Mouse (Mus musculus) adrenal gland, postnatal 25 days (tissue): Measurements from ENCODE around the gene Epb41l2. TPM values are rescaled to one million over a fixed set of nuclear protein-coding genes. Genes with fewer than 3 reads are reported as not detected.

ENCODE experiments used
- DNase-seq: peaks from one replicate; pipeline ENCODE4 v3.0.0; 2021; ENCODE audit warnings: mixed read lengths
- long read RNA-seq: library from polyadenylated mRNA; stranded (forward); transcript quantifications from one replicate; pipeline ENCODE4 v2.0.0, GENCODE M21; 2021
- total RNA-seq: library from RNA; stranded (reverse); gene quantifications from 2 replicates; pipeline ENCODE4 v1.2.3, GENCODE M21; 2021

Epb41l2 gene
- total RNA-seq: 70.7 and 82.6 TPM in 2 replicates
- long read RNA-seq, full-length matches to known transcripts: 1 of 5 reads
- long read RNA-seq, partial matches to known transcripts: 2 of 5 reads
- long read RNA-seq, other reads (novel, unspliced or antisense): 2 of 5 reads

DNA sequence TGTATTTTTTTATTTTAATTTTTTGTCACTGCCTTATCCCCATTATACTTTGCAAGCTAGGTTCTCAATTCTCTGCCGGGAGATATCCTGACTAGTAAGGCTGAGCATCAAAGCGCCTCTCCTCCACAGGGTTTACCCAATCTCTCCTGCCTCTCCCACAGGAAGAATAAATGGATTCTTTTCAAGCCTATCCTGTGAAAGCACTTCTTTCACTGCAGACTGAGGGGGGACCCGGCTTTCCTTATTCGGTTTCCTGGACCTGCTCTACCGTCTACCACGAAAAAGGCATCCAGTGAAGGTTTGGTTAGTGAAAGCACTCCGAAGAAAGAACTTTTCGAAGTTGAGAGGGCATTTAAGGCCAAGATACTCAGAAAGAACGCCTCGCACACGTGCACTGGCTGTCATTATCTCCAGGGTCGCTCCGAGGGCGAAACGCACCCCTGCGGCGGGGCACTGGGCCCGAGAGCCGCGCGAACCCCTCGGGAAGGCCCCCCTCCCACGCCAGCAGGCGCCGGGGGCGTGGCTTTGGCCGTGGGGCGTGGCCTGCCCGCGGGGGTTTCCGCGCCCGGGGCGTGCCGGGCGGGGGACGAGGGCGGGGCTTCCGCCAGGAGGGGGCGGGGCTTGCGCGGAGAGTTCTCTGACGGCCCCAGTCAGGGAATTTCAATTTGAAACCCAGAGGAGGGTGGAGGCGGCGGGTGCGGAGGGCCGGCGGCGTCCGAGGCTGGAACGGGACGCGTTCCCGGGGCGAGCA, at the start of gene Epb41l2:
TSS of gene Epb41l2 (plus strand) at position 591 of the 751 bp plus-strand sequence.
- DNase-seq: peak; percentile 97

GRCm38 (mm10) chr10:25309996-25310395, 49.6 kb upstream of the Epb41l2 start:
- DNase-seq: no peak

DNA sequence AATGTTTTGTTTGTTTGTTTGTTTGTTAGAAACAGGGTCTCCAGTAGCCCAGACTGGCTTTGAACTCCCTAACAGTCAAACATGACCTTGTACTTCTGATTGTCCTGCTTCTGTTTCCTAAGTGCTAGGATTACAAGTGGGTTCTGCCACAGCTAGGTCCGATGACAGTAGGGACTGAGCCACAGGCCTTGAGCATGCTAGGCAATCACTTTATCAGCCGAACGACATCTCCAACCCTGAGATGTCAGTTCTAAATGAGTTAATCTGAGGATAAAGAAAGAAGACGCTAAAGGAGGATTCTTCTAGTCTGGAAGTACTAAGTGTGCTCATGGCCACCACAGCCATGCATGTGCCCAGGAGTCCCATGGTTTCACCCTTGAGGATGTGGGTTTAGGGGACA, 48.9 kb upstream of the Epb41l2 start:
- no peak for DNase-seq

DNA sequence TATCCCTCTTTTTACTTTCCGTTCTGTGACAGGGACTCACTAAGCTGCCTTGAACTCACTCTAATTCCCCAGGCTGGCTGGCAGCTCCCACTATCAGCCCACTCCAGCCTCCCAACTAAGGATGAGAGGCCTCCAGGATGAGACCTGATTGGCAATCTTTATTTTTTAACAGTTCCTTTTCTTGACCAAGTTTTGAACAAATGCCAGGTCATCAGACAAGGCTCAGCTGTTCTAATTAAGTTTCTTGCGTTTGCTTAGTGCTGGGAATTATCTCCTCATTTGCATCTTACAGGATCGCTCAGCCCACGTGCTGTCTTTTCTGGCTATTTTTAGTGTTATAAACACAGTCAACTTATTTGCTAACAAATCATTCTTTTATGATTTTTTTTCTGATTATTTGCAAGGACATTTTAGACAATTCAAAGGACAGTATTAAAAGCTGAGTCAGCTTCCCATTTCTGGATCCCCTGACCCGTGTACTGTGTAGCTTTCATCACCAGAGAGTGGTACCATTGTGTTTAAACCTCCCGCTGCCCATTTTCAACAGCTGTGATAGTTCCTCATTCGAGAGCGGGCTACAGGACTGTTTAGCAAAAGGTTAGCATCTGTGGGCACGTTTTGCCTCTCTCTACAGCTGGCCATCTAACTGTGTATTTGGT, 47.9 kb upstream of the Epb41l2 start:
- DNase-seq: no peak

DNA sequence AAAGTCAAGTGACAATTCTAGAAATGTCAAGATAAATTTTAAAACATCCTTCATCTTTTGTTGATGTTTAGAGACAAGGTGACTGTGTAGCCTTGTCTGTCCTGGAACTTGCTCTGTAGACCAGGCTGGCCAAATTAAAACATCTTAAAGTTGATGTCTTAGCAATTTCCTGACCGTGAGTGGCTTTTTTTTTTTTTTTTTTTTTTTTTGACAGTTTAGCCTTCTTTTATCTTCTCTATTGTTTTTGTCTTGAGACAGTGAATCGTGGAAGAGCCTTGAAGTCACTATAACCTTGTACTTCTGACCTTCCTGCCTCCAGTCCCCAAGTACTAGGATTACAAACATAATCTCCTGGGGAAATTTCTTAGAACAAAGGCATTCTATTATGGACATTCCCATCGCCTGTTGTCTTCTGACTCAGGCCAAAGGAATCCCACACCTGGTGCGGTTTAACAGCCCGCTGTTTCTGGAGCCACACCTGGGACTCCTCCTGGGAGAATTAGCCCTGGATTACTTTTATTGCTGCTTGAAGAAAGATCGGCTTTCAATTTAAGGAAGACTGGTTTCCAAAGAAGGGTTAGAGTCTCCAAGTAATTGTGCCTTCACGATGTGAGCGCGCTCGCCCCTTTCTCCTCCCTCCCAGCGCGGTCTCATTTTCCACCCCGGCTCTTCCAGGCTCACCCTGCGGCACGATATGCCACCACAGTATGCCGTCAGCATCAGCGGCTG, 45.6 kb upstream of the Epb41l2 start:
- DNase-seq: no peak

- DNase-seq: no peak
Observed at GRCm38 (mm10) chr10:25317665-25318064, 41.9 kb upstream of the Epb41l2 start.

DNA sequence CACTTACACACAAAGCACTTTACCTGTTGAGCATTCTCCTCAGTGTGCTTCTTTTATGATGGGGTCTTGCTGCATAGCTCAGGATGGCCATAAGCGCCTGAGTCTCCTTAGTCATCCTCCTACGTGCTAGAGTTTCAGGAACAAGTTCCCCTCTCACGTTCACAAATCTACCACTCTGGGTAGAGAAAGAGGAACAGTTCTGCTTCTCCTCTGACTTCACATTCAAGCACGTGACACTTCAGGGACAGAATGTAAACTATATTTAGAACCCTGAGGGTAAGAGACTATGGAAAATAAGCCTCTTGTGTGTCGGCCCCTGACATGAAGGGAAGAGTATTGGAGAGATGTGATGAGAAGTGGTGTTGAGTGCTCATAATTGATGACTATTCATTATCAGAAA, 41.2 kb upstream of the Epb41l2 start:
- DNase-seq: no peak

GRCm38 (mm10) chr10:25319531-25319930, 40.1 kb upstream of the Epb41l2 start:
- DNase-seq: no peak

GRCm38 (mm10) chr10:25321198-25321597, 38.4 kb upstream of the Epb41l2 start:
- no peak for DNase-seq

DNA sequence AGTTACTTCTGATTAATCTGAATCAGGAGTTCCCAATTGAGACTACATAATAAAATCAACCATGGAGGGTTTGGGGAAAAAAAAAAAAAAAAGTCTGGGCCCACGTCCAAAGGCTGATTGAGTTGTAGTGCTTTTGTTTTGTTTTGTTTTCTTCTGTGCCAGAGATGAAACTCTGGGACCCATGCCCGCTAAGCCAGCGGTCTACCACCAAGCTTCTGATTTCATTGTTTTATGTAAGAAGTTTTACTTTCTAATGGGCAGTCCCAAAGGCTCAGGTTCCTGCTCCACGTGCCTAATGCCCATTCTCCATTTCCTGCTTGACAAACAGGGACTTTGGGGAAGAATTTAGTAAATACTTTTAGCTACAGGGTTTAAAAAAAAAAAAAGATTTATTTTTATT, 33.9 kb upstream of the Epb41l2 start:
- no peak for DNase-seq

GRCm38 (mm10) chr10:25327511-25327910, 32.1 kb upstream of the Epb41l2 start:
- DNase-seq: no peak

DNA sequence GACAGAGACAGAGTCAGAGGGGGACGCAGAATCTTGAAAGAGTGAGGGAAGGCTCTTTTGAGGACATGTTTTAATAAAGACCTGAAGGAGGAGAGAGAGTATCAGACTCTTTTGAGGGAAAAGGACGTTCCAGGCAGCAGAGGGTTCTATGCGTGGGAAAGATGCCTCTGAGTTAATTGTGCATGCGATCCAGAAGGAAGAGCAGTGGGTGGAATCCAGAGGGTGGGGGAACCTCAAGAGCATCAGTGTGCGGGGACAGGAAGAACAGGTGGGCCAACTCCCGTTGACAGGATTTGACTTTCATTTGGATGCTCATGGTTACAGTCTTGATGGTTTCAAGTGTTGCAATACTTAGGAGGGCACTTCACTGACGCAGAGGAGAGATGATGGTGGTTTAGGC, 29.5 kb upstream of the Epb41l2 start:
- DNase-seq: no peak

DNA sequence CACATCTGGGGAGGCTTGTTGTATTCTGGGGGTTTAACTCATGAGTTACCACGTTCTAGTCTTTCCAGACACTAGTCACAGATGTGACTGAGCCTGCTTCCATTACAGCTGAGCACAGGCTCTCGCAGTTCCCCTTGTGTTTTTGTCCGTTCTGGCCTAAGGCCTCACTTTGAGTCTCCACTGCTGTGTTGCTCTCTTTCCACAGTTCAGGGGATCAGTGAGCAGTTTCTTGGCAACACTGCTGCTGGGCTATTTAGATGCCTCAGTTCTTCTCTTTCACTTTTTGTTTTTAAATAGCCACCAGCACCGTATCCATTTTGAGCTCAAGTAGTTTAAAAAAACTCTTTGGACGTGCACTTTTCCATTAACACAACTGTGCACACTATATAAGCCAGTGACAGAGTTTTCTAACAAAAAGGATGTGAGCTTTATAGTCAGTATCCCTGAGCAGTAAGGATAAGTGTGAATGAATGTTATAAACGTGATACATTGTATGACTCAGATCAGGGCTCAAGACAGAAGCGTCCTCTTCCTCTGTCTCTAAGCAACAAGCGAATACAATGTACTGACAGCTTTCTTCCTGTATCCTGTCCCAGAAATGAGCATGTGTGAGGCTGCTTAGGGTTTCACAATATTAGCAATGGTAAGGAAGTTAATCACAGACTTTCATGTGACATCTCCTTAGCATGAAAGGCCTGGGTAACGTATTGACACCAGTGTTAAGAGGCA, 28.1 kb upstream of the Epb41l2 start:
- no peak for DNase-seq

GRCm38 (mm10) chr10:25333390-25334079, 26.1 kb upstream of the Epb41l2 start:
- no peak for DNase-seq

GRCm38 (mm10) chr10:25340675-25341074, 18.9 kb upstream of the Epb41l2 start:
- DNase-seq: no peak

GRCm38 (mm10) chr10:25342801-25343200, 16.8 kb upstream of the Epb41l2 start:
- DNase-seq: no peak

- no peak for DNase-seq
Observed at GRCm38 (mm10) chr10:25353941-25354340, 5.7 kb upstream of the Epb41l2 start.

- DNase-seq: no peak
Observed at GRCm38 (mm10) chr10:25354390-25354789, 5.2 kb upstream of the Epb41l2 start.

DNA sequence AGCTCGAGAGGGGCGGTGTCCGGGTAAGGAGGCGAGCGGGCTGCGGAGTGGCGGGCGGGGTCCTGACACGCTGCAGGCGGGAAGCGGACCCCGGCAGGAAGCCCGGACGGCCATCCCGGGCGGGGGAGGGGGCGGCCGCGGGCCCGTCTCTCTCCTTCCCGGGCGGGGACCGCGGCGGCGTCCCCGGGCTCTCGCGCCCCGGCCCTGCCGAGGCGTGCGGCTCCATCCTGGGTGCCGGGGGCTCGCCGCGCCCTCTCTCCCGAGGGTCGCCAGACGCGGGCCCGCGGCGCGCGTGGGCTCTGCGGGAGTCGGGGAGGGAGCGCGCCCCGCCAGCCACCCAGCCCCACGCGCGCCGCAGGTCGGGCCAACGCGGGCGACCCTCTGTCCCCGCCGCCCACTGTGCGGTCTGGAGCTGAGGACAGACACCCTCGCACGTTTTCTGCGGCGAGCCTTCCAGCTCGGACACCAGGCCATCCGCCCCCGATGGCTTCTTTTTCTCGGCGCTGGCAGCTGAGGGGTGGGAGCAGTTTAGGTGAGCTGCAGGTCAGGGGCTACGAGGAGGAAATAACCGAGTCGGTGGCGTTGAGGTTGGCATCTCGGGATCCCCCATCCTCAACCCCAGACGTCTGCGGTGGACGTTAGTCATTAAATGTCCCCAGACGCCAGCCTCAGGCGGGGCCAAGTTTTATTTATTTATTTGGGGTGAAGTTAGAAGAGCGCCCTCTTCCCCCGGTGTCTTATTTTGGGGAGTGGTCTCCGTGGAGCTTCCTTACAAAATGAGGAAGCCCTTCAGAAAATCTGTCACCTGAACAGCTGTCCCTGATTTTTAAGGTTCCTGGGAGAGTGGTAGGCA, 587 bp downstream of the Epb41l2 start:
- DNase-seq: peak; percentile 31

- no peak for DNase-seq
Observed at GRCm38 (mm10) chr10:25362235-25362634, 2.6 kb downstream of the Epb41l2 start.

GRCm38 (mm10) chr10:25365158-25365557, 5.6 kb downstream of the Epb41l2 start:
- DNase-seq: no peak
